Mouse (Mus musculus) hindbrain, embryonic 15.5 days (tissue): ENCODE measurements around the gene Myo5a. TPM values are rescaled to one million over a fixed set of nuclear protein-coding genes. Genes with fewer than 3 reads are reported as not detected.

Experiments
- ATAC-seq: fragments of 200-750 bp; cut with Nextera tagmentation; 2 replicates; pipeline ENCODE4 v1.8.0; 2017; ENCODE audit warnings: low read depth, moderate number of reproducible peaks, moderate TSS enrichment; ENCODE audit not compliant: low FRiP score
- H3K27ac ChIP-seq: fragments of 300-500 bp; sonication (generic); replicated peaks from 2 replicates; pipeline ENCODE4 v1.5.1; 2015; ENCODE audit warnings: mild to moderate bottlenecking, inconsistent platforms
- H3K27me3 ChIP-seq: fragments of 300-500 bp; sonication (generic); 2 replicates; pipeline ENCODE4 v1.6.1; 2015; ENCODE audit warnings: control low read depth, inconsistent platforms
- H3K36me3 ChIP-seq: fragments of 300-500 bp; sonication (generic); 2 replicates; pipeline ENCODE4 v1.6.1; 2015; ENCODE audit warnings: control low read depth, inconsistent platforms
- H3K4me1 ChIP-seq: fragments of 300-500 bp; sonication (generic); replicated peaks from 2 replicates; pipeline ENCODE4 v1.6.1; 2015; ENCODE audit warnings: control low read depth, inconsistent platforms
- H3K4me2 ChIP-seq: fragments of 300-500 bp; sonication (generic); 2 replicates; pipeline ENCODE4 v1.6.1; 2015; ENCODE audit warnings: moderate library complexity, mild to moderate bottlenecking, inconsistent platforms
- H3K4me3 ChIP-seq: fragments of 300-500 bp; sonication (generic); 2 replicates; pipeline ENCODE4 v1.5.1; 2015; ENCODE audit warnings: mild to moderate bottlenecking, inconsistent platforms
- H3K9ac ChIP-seq: fragments of 300-500 bp; sonication (generic); 2 replicates; pipeline ENCODE4 v1.6.1; 2015; ENCODE audit warnings: inconsistent platforms
- H3K9me3 ChIP-seq: fragments of 300-500 bp; sonication (generic); 2 replicates; pipeline ENCODE4 v1.6.1; 2016; ENCODE audit warnings: control low read depth, inconsistent platforms
- WGBS: fragments of 180-500 bp; shearing (Covaris S2); methylation state at CpG from one replicate; pipeline ENCODE4 v1.1.7; 2015; 5-methylcytosine and 5-hydroxymethylcytosine counted together
- polyA plus RNA-seq: library from polyadenylated mRNA; unstranded; fragments of >200 nt; fragmentation: Nextera tagmentation; extraction: Ambion mirVana; gene quantifications from 2 replicates; pipeline ENCODE4 v1.2.1, GENCODE M21; 2015

Myo5a gene
- polyA plus RNA-seq, 1 experiment from 2014 or later: 34.2 TPM

DNA sequence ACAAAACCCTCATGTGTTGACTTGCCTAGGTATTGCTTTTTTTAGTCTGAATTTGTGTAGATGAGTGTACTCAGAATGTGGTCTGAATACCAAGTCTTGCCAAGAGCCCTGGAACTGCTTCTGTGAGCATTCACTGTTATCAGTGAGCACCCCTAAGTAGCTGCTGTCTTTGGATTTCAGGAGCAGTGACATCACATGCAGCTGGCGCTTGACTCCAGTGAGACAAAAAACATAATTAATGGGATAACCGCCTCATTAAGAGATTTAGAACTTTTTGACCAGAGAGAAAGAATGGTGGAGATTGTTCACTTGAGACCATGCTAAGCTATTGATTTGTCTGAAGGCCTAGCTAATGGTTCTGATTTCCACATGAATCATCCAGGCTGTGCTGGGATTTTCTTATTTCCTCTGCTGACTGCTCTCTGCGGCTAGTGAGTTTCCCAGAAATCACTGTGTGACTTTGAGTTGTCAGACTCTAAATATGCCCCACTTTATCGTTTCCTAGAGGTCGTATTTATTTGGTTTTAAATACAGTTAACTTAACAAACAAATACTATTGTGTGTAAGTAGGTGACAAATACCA lies 14.5 kb downstream of the Myo5a start:
- Histone ChIP-seq H3K4me3 (no peak overlapping the region), H3K4me1 (peaks cover 11% of the 10 kb centered on the region; the same call in 1 of the 2 replicates), H3K27ac (no peak overlapping the region), H3K9ac (no peak overlapping the region), H3K9me3 (no peaks in the 10 kb centered on the region), H3K4me2 (no peak overlapping the region), H3K27me3 (no peaks in the 10 kb centered on the region), H3K36me3 (no peaks in the 10 kb centered on the region)
- 52% methylated on average over 5 of the region's 5 CpGs for WGBS
- peak; percentile 66 for ATAC-seq

DNA sequence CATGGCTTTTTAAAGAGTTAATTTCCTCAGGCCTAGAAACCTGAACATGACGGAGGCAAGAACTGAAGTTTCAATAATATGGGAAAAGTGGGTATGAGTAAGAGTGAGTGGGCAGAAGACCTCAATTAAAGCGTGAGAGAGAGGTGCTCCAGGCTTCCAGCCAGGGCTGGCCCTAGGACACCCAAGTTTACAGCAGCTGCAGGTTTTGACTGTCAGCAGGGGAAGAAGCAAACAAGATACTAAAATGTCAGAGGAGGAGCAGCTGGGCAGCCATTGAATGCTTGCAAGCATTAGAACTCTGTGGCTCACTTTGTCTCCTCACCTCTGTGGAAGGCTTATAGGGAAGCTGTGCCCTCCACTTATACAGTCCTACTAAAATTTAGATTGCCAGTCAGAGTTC lies 17.0 kb downstream of the Myo5a start:
- no peak for ATAC-seq
- Histone ChIP-seq H3K4me2 (no peak overlapping the region), H3K9me3 (no peaks in the 10 kb centered on the region), H3K27me3 (no peaks in the 10 kb centered on the region), H3K9ac (no peak overlapping the region), H3K27ac (no peak overlapping the region), H3K4me1 (peaks cover 7% of the 10 kb centered on the region; the same call in 1 of the 2 replicates), H3K36me3 (no peaks in the 10 kb centered on the region), H3K4me3 (no peak overlapping the region)
- WGBS: 53% methylated on average over 2 of the region's 2 CpGs

GRCm38 (mm10) chr9:75089285-75089684 lies 18.5 kb downstream of the Myo5a start:
- ATAC-seq: no peak
- Histone ChIP-seq H3K27me3 (no peaks in the 10 kb centered on the region), H3K4me1 (peaks cover 7% of the 10 kb centered on the region; the same call in 1 of the 2 replicates), H3K4me2 (no peak overlapping the region), H3K9me3 (no peaks in the 10 kb centered on the region), H3K4me3 (no peak overlapping the region), H3K9ac (no peak overlapping the region), H3K27ac (no peak overlapping the region), H3K36me3 (no peaks in the 10 kb centered on the region)
- 78% methylated on average over 3 of the region's 3 CpGs for WGBS

DNA sequence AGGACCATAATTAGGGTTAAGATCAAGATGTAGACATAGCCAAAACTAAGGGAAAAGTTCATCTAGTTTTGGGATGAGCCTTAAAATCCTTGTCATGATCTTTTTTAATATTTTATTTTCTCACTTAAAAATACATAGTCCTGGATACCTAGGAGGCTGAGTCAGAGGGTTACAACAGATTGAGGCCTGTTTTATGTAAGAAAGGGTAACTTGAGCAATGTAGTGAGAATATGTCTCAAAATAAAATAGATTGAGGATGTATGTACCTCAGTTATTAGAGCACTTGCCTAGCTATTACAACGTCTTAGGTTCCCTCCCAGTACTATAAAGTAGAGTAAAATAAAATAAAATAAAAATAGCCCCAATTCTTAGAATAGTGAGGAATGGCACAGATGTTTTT lies 21.3 kb downstream of the Myo5a start:
- Histone ChIP-seq H3K36me3 (no peaks in the 10 kb centered on the region), H3K4me3 (no peak overlapping the region), H3K27ac (no peak overlapping the region), H3K4me1 (0 out of 2 replicates have a peak, but pooled peaks cover 3% of the 10 kb centered on the region), H3K9me3 (no peaks in the 10 kb centered on the region), H3K9ac (no peak overlapping the region), H3K27me3 (no peaks in the 10 kb centered on the region), H3K4me2 (no peak overlapping the region)
- ATAC-seq: no peak
- 81% methylated on average over 1 of the region's 1 CpGs for WGBS

DNA sequence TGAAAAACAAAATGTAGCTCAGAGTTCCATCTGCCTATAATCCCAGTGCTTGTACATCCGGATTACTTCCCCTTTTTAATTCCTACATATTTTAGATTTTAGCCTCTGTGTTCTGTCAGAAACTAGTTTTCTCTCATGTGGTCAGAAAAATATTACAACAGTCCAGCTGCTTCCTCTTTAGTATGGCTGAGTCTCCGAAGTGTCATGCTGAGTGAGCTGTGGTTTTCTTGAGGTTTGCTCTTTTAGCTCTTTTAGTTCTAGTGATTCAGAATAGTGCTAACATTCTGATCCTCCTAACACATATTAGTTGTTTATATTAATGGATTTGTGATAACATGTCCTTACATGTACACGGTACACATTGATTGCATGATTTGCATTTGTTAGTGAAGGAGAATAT lies 23.9 kb downstream of the Myo5a start:
- no peak for ATAC-seq
- Histone ChIP-seq H3K4me2 (no peak overlapping the region), H3K27ac (no peak overlapping the region), H3K4me3 (no peak overlapping the region), H3K27me3 (no peaks in the 10 kb centered on the region), H3K9ac (no peak overlapping the region), H3K4me1 (0 out of 2 replicates have a peak, but pooled peaks cover 3% of the 10 kb centered on the region), H3K36me3 (no peaks in the 10 kb centered on the region), H3K9me3 (no peaks in the 10 kb centered on the region)
- 81% methylated on average over 3 of the region's 3 CpGs for WGBS

- Histone ChIP-seq H3K9ac (no peak overlapping the region), H3K4me3 (no peak overlapping the region), H3K4me2 (no peak overlapping the region), H3K36me3 (no peaks in the 10 kb centered on the region), H3K27me3 (no peaks in the 10 kb centered on the region), H3K9me3 (no peaks in the 10 kb centered on the region), H3K27ac (no peak overlapping the region), H3K4me1 (0 out of 2 replicates have a peak, but pooled peaks cover 3% of the 10 kb centered on the region)
- WGBS: 97% methylated on average over 9 of the region's 9 CpGs
- ATAC-seq: no peak
Measured at GRCm38 (mm10) chr9:75098937-75099336, 28.1 kb downstream of the Myo5a start.

DNA sequence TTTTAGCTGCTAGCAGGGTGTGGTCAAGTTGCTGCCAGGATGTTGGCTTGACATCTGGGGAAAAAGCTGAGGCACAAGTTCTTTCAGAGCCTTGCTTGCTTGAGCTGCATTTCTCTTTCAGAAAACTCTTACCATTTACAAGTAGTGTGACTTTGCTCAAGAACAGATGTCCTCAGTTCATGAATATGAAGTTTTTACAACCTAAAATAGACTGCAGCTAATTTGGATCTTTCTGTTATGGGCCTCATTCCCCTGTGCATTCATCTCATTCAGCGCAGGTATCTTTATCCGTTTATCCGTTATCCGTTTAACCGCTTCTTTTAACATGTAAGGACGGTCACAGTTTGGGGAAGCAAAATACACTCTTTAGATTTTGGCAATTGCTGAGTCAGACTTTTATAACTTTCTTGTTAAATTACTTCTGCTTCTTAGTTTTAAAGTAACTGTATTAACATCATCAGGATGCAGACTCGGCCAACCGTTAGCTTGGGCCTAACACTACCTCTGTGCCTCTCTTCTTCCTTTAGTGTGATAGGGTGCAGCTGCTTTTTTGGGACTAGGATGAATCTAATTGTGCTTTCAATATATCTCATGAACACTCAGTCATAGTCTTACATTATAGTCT lies 29.5 kb downstream of the Myo5a start:
- no peaks in the 10 kb centered on the region for H3K9me3 ChIP-seq
- no peak overlapping the region for H3K4me2 ChIP-seq
- H3K9ac ChIP-seq: no peak overlapping the region
- no peak for ATAC-seq
- WGBS: 94% methylated on average over 8 of the region's 8 CpGs
- no peaks in the 10 kb centered on the region for H3K27me3 ChIP-seq
- H3K27ac ChIP-seq: no peak overlapping the region
- H3K4me1 ChIP-seq: 0 out of 2 replicates have a peak, but pooled peaks cover 2% of the 10 kb centered on the region
- H3K36me3 ChIP-seq: no peaks in the 10 kb centered on the region
- no peak overlapping the region for H3K4me3 ChIP-seq

GRCm38 (mm10) chr9:75102131-75102530 lies 31.3 kb downstream of the Myo5a start:
- Histone ChIP-seq H3K27ac (no peak overlapping the region), H3K9ac (no peak overlapping the region), H3K4me3 (no peak overlapping the region), H3K9me3 (no peaks in the 10 kb centered on the region), H3K36me3 (no peaks in the 10 kb centered on the region), H3K4me1 (no peaks in the 10 kb centered on the region), H3K4me2 (no peak overlapping the region), H3K27me3 (no peaks in the 10 kb centered on the region)
- no peak for ATAC-seq

GRCm38 (mm10) chr9:75116571-75117177 lies 45.9 kb downstream of the Myo5a start:
- Histone ChIP-seq H3K9me3 (no peaks in the 10 kb centered on the region), H3K36me3 (peaks cover 17% of the 10 kb centered on the region), H3K4me1 (no peaks in the 10 kb centered on the region), H3K4me3 (no peak overlapping the region), H3K9ac (no peak overlapping the region), H3K27me3 (no peaks in the 10 kb centered on the region), H3K4me2 (no peak overlapping the region), H3K27ac (no peak overlapping the region)
- no peak for ATAC-seq
- WGBS: 81% methylated on average over 2 of the region's 2 CpGs

GRCm38 (mm10) chr9:75121126-75121525 lies 50.3 kb downstream of the Myo5a start:
- 93% methylated on average over 3 of the region's 3 CpGs for WGBS
- Histone ChIP-seq H3K4me1 (no peaks in the 10 kb centered on the region), H3K36me3 (peaks cover 28% of the 10 kb centered on the region), H3K9ac (no peak overlapping the region), H3K9me3 (no peaks in the 10 kb centered on the region), H3K27me3 (no peaks in the 10 kb centered on the region), H3K4me2 (no peak overlapping the region), H3K4me3 (no peak overlapping the region), H3K27ac (no peak overlapping the region)
- no peak for ATAC-seq

- H3K4me3 ChIP-seq: no peak overlapping the region
- no peak for ATAC-seq
- no peak overlapping the region for H3K4me2 ChIP-seq
- peaks cover 39% of the 10 kb centered on the region for H3K36me3 ChIP-seq
- no peaks in the 10 kb centered on the region for H3K27me3 ChIP-seq
- no peak overlapping the region for H3K9ac ChIP-seq
- H3K4me1 ChIP-seq: no peaks in the 10 kb centered on the region
- no peaks in the 10 kb centered on the region for H3K9me3 ChIP-seq
- no peak overlapping the region for H3K27ac ChIP-seq
- WGBS: 55% methylated on average over 6 of the region's 6 CpGs
Measured at GRCm38 (mm10) chr9:75124201-75124721, 53.4 kb downstream of the Myo5a start.

GRCm38 (mm10) chr9:75130553-75130952 lies 59.7 kb downstream of the Myo5a start:
- Histone ChIP-seq H3K4me3 (no peak overlapping the region), H3K36me3 (peaks cover 50% of the 10 kb centered on the region), H3K27me3 (no peaks in the 10 kb centered on the region), H3K4me2 (no peak overlapping the region), H3K27ac (no peak overlapping the region), H3K9ac (no peak overlapping the region), H3K4me1 (no peaks in the 10 kb centered on the region), H3K9me3 (no peaks in the 10 kb centered on the region)
- 80% methylated on average over 2 of the region's 2 CpGs for WGBS
- no peak for ATAC-seq
